Mouse (Mus musculus) heart, postnatal 0 days (tissue): ENCODE results near the gene Slit2. TPM values are rescaled to one million over a fixed set of nuclear protein-coding genes. Genes with fewer than 3 reads are reported as not detected.

Experiments used
- ATAC-seq: fragments of 200-750 bp; cut with Nextera tagmentation; 2 replicates; pipeline ENCODE4 v1.8.0; 2017; ENCODE audit warnings: low read depth, moderate number of reproducible peaks, moderate library complexity; ENCODE audit not compliant: insufficient read depth
- DNase-seq: peaks from one replicate; pipeline ENCODE4 v3.0.0-alpha.2; 2016; ENCODE audit warnings: low spot score
- H3K27ac ChIP-seq: fragments of 300-500 bp; sonication (generic); 2 replicates; pipeline ENCODE4 v1.5.1; 2014; ENCODE audit warnings: low read depth, mild to moderate bottlenecking
- H3K27me3 ChIP-seq: fragments of 300-500 bp; sonication (generic); 2 replicates; pipeline ENCODE4 v1.6.1; 2014; ENCODE audit warnings: low read length, mixed read lengths; ENCODE audit not compliant: control insufficient read depth, insufficient read depth
- H3K36me3 ChIP-seq: fragments of 300-500 bp; sonication (generic); replicated peaks from 2 replicates; pipeline ENCODE4 v1.6.1; 2014; ENCODE audit warnings: low read length, mixed read lengths; ENCODE audit not compliant: control insufficient read depth, insufficient read depth
- H3K4me1 ChIP-seq: fragments of 300-500 bp; sonication (generic); 2 replicates; pipeline ENCODE4 v1.6.1; 2014; ENCODE audit warnings: antibody characterized with exemption; ENCODE audit not compliant: control insufficient read depth, insufficient read depth
- H3K4me2 ChIP-seq: fragments of 300-500 bp; sonication (generic); 2 replicates; pipeline ENCODE4 v1.6.1; 2014; ENCODE audit warnings: low read depth, mild to moderate bottlenecking, low read length, moderate library complexity
- H3K4me3 ChIP-seq: fragments of 300-500 bp; sonication (generic); 2 replicates; pipeline ENCODE4 v1.5.1; 2014; ENCODE audit warnings: low read depth, low read length
- H3K9ac ChIP-seq: fragments of 300-500 bp; sonication (generic); replicated peaks from 2 replicates; pipeline ENCODE4 v1.6.1; 2014; ENCODE audit warnings: low read depth, low read length, mixed read lengths
- H3K9me3 ChIP-seq: fragments of 300-500 bp; sonication (generic); replicated peaks from 2 replicates; pipeline ENCODE4 v1.6.1; 2016; ENCODE audit warnings: low read length; ENCODE audit not compliant: control insufficient read depth
- CTCF ChIP-seq: IDR thresholded peaks from 2 replicates; pipeline ENCODE4 v1.5.1; 2016; ENCODE audit warnings: antibody characterized with exemption, control low read depth, low read depth
- EP300 ChIP-seq: IDR thresholded peaks from 2 replicates; pipeline ENCODE4 v1.6.1; 2016; ENCODE audit warnings: antibody characterized with exemption, low read depth
- WGBS: fragments of 180-500 bp; shearing (Covaris S2); extraction: QIAGEN DNeasy Blood & Tissue Kit; methylation state at CpG from one replicate; pipeline ENCODE4 v1.1.7; 2014; 5-methylcytosine and 5-hydroxymethylcytosine counted together
- polyA plus RNA-seq: library from polyadenylated mRNA; unstranded; fragments of >200 nt; fragmentation: Nextera tagmentation; extraction: Ambion mirVana; gene quantifications from 2 replicates; pipeline ENCODE4 v1.2.1, GENCODE M21; 2015
- total RNA-seq: library from RNA; depleted of rRNA; stranded (reverse); fragments of >200 nt; gene quantifications from 2 replicates; pipeline ENCODE4 v1.2.3, GENCODE M21; 2014; ENCODE audit warnings: low replicate concordance; rRNA removed

Slit2 gene
- 16.7 and 17.6 TPM in 2 replicates for total RNA-seq
- 3.7 and 4.9 TPM in 2 replicates for polyA plus RNA-seq

DNA sequence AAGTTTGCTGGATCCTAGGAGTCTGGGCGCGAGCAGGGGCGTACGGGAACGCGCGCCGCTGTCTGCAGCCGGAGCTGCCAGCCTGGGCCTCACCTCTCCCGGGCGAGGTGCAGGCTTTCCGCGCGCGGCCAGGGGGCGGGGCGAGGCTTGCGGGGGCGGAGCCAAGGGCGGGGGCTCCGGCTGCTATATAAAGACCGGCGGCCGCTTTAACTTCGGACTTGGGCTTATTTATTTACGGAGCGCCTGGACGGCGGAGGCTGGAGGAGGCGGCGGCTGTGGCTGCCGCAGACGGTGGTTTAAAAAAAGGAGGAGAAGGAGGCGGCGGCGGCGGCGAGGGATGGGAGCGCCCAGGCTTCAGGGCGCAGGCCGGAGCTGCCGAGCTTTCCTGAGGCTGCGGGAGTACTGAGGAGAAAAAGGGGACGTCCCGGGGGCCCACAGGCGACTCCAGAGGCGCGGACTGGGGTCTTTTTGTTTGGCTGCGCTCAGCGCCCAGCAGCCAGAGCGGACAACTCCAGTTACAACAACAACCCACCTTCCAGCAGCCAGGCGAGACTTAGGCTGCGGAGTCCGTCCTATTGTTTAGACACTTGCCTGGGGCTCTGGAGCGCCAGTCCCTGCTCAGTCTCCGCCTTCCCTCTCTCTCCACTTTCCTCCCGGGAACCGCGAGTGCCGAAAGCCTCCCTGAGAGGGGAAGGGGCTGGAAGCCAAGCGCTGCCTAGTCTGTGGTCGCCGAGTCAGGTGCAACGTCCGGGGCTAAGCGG, at the start of gene Slit2:
Slit2 (plus strand) TSS at position 198 of the 761 bp plus-strand sequence.
- TF ChIP-seq EP300 (no peak), CTCF (no peak)
- WGBS = under 1% methylated on average over 63 of the region's 66 CpGs
- Histone ChIP-seq H3K9me3 (no peaks in the 10 kb centered on the region), H3K4me2 (peak within 1 kb of the TSS; percentile 93), H3K27me3 (peaks cover 28% of the 10 kb centered on the region), H3K27ac (peak within 1 kb of the TSS; percentile 17; the same call in 1 of the 2 replicates), H3K4me3 (peak within 1 kb of the TSS; percentile 67), H3K9ac (peak within 1 kb of the TSS; percentile 64), H3K4me1 (0 out of 2 replicates have a peak, but pooled peaks cover 18% of the 10 kb centered on the region), H3K36me3 (no peaks in the 10 kb centered on the region)
- ATAC-seq (peak; percentile 87), DNase-seq (peak; percentile 49)

DNA sequence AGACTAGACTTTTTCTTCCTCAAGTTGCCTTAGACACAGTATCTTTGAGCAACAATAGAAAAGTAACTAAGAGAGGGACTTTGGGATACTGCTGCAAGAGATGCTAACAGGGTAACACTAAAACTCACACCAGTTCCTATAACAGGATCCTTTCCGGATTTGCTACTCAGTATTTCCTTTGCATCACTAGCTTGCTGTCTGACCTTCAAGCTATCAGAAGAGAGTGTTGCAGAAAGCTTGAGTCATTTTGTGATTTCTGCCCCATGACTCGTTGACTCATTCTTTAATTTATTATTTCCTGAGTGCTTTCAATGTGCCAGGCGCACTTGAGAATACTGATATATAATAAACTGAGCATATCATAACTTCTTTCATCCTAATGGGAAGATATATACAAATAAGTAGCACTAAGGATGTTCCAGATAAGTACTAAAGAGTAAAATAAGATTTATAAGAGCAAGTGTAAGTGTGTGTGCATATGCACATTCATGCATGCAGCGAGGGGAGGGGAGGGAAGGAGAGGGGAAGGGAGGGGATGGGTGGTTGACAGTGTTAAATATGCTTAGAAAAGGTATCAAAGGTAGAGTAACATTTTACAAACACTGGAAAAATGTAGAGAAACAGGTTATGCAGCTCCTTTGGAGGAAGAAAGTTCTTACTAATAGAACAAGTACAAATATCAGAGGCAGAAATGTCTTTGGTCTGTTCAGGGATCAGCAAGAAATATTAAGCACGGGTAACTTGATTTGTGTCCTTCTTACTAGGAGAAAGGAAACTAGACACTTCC, 44.2 kb upstream of the Slit2 start:
- Histone ChIP-seq H3K4me1 (no peaks in the 10 kb centered on the region), H3K4me2 (no peak overlapping the region), H3K36me3 (no peaks in the 10 kb centered on the region), H3K4me3 (no peak overlapping the region), H3K27ac (no peak overlapping the region), H3K9me3 (no peaks in the 10 kb centered on the region), H3K9ac (no peak overlapping the region), H3K27me3 (no peaks in the 10 kb centered on the region)
- WGBS = 59% methylated on average over 5 of the region's 5 CpGs
- ATAC-seq (no peak), DNase-seq (no peak)
- TF ChIP-seq EP300 = no peak
- TF ChIP-seq CTCF = no peak

GRCm38 (mm10) chr5:47956451-47956850, 26.5 kb upstream of the Slit2 start:
- no peak overlapping the region for H3K4me3 ChIP-seq
- H3K27me3 ChIP-seq = no peaks in the 10 kb centered on the region
- DNase-seq (no peak), ATAC-seq (no peak)
- TF ChIP-seq CTCF (no peak), EP300 (no peak)
- no peak overlapping the region for H3K27ac ChIP-seq
- H3K36me3 ChIP-seq = no peaks in the 10 kb centered on the region
- H3K4me2 ChIP-seq = no peak overlapping the region
- no peaks in the 10 kb centered on the region for H3K4me1 ChIP-seq
- H3K9me3 ChIP-seq = no peaks in the 10 kb centered on the region
- WGBS = 63% methylated on average over 1 of the region's 1 CpGs
- H3K9ac ChIP-seq = no peak overlapping the region

- Histone ChIP-seq H3K27me3 (no peaks in the 10 kb centered on the region), H3K4me1 (no peaks in the 10 kb centered on the region), H3K27ac (no peak overlapping the region), H3K9ac (no peak overlapping the region), H3K4me2 (no peak overlapping the region), H3K4me3 (no peak overlapping the region), H3K36me3 (no peaks in the 10 kb centered on the region), H3K9me3 (no peaks in the 10 kb centered on the region)
- ATAC-seq = no peak; the same call in 1 of the 2 replicates
- TF ChIP-seq CTCF (no peak), EP300 (no peak)
- DNase-seq = no peak
- 42% methylated on average over 2 of the region's 2 CpGs for whole genome bisulfite sequencing
Measured at GRCm38 (mm10) chr5:47975795-47976194, 7.1 kb upstream of the Slit2 start.

DNA sequence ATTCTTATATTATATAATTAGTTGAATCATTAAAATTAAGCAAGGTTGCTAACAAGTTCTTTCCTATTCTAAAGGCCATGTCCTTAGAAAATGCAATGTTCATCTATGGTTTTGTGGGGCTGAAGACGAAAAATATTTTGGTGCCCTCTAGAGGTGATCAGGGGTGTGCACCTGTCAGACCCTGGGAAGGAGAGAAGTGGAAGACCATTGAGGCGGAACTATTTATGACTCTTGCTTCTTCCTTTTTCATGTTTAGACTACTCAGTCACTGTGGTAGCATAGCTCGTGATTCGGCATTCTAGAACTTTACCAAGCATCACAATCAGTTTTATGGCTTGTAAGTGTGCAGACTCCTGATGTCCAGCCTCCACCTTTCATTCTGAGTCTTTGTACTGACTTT, 3.6 kb upstream of the Slit2 start:
- H3K4me3 ChIP-seq = no peak overlapping the region
- 0 out of 2 replicates have a peak, but pooled peaks cover 6% of the 10 kb centered on the region for H3K4me1 ChIP-seq
- no peak overlapping the region for H3K4me2 ChIP-seq
- peaks cover 6% of the 10 kb centered on the region; the same call in 1 of the 2 replicates for H3K27me3 ChIP-seq
- WGBS = 25% methylated on average over 4 of the region's 4 CpGs
- DNase-seq (peak; percentile 55), ATAC-seq (no peak)
- peak; percentile 69 for TF ChIP-seq CTCF
- no peak for TF ChIP-seq EP300
- H3K9ac ChIP-seq = no peak overlapping the region
- no peak overlapping the region for H3K27ac ChIP-seq
- H3K36me3 ChIP-seq = no peaks in the 10 kb centered on the region
- H3K9me3 ChIP-seq = no peaks in the 10 kb centered on the region
